Mouse (Mus musculus): ENCODE data around the gene Tmem221. TPM values are rescaled to one million over a fixed set of nuclear protein-coding genes. Genes with fewer than 3 reads are reported as not detected.
A peak's percentile ranks its signal among the peaks of the same experiment; 100 is the strongest.

Gene Tmem221
- polyA plus RNA-seq, 1 experiment, result 18.5 TPM

- WGBS, result 48% methylated on average over 6 of the region's 6 CpGs
- no peak overlapping the region for H3K4me3 ChIP-seq (replicated peaks; ENCODE audit: extremely low read depth, low read depth, low read length)
- TF ChIP-seq POLR2A (IDR thresholded peaks at IDR 0.05; ENCODE audit: borderline replicate concordance, extremely low read depth, low read depth, low read length) (no peak), CTCF (IDR thresholded peaks at IDR 0.05; ENCODE audit: insufficient read depth, low read length) (no peak)
- no peak for DNase-seq
- peaks cover 9% of the 10 kb centered on the region for H3K4me1 ChIP-seq (ENCODE audit: control insufficient read depth, insufficient read depth, low read length)
Measured at GRCm38 (mm10) chr8:71568941-71569340, 10.3 kb upstream of the Tmem221 start.

DNA sequence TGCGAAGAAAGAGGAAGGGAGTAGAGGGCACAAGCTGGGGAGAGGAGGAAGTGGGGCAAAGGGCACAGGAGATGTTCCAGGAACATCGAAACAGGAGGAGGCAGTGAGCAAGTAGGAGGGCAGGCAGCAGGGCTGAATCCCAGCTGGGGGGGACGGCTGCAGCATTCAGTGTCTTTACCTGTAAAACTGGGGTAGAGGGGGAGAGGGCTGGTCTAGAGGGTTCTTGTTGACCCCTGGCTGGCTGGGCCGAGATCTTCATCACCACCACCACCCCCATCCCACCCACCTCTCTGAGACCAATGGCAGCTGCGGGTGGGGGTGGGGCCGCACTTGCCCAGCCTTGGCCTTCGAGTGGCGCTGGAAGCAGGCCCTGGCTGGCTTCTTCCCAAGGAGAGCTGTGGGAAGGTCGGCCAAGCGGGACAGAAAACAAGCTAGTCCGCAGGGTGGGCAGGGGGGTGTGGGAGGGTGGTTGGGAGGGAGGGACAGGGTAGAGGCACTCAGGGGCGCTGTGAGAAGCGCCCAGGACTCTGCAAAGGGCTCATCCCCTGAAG is 9.8 kb upstream of the Tmem221 start, which contains the start of gene Slc27a1:
Gene Slc27a1 (plus strand): TSS at position 496 of the 551 bp plus-strand sequence.
- peak; percentile 75 for DNase-seq
- 30% methylated on average over 13 of the region's 13 CpGs for WGBS
- TF ChIP-seq CTCF (IDR thresholded peaks at IDR 0.05; ENCODE audit: insufficient read depth, low read length), result no peak
- TF ChIP-seq POLR2A (IDR thresholded peaks at IDR 0.05; ENCODE audit: borderline replicate concordance, extremely low read depth, low read depth, low read length), result no peak
- Histone ChIP-seq H3K4me3 (replicated peaks; ENCODE audit: extremely low read depth, low read depth, low read length) (peak within 1 kb of the TSS; percentile 89), H3K4me1 (ENCODE audit: control insufficient read depth, insufficient read depth, low read length) (peaks cover 9% of the 10 kb centered on the region)

- 73% methylated on average over 7 of the region's 7 CpGs for WGBS
Measured at GRCm38 (mm10) chr8:71567587-71567986, 8.9 kb upstream of the Tmem221 start.

GRCm38 (mm10) chr8:71566501-71566900 is 7.8 kb upstream of the Tmem221 start, which contains the start of gene Nxnl1:
Gene Nxnl1, minus strand, starts transcription at chr8:71566601.
- Histone ChIP-seq H3K4me1 (ENCODE audit: control insufficient read depth, insufficient read depth, low read length) (peaks cover 11% of the 10 kb centered on the region), H3K4me3 (replicated peaks; ENCODE audit: extremely low read depth, low read depth, low read length) (no peak within 1 kb of the TSS)
- WGBS, result 80% methylated on average over 3 of the region's 3 CpGs
- no peak for DNase-seq
- TF ChIP-seq CTCF (IDR thresholded peaks at IDR 0.05; ENCODE audit: insufficient read depth, low read length) (no peak), POLR2A (IDR thresholded peaks at IDR 0.05; ENCODE audit: borderline replicate concordance, extremely low read depth, low read depth, low read length) (no peak)

More at GRCm38 (mm10) chr8:71567587-71567986, 8.9 kb upstream of the Tmem221 start:
- no peak for TF ChIP-seq CTCF (IDR thresholded peaks at IDR 0.05; ENCODE audit: insufficient read depth, low read length)
- no peak for DNase-seq
- Histone ChIP-seq H3K4me3 (replicated peaks; ENCODE audit: extremely low read depth, low read depth, low read length) (no peak overlapping the region), H3K4me1 (ENCODE audit: control insufficient read depth, insufficient read depth, low read length) (peaks cover 10% of the 10 kb centered on the region)

- no peak overlapping the region for H3K4me3 ChIP-seq (replicated peaks; ENCODE audit: extremely low read depth, low read depth, low read length)
- no peak for TF ChIP-seq CTCF (IDR thresholded peaks at IDR 0.05; ENCODE audit: insufficient read depth, low read length)
- no peak for TF ChIP-seq POLR2A (IDR thresholded peaks at IDR 0.05; ENCODE audit: borderline replicate concordance, extremely low read depth, low read depth, low read length)
- DNase-seq, result no peak
- WGBS, result 88% methylated on average over 4 of the region's 4 CpGs
- peaks cover 8% of the 10 kb centered on the region; the same call in 1 of the 2 replicates for H3K4me1 ChIP-seq (ENCODE audit: control insufficient read depth, insufficient read depth, low read length)
Measured at GRCm38 (mm10) chr8:71563992-71564391, 5.3 kb upstream of the Tmem221 start.

DNA sequence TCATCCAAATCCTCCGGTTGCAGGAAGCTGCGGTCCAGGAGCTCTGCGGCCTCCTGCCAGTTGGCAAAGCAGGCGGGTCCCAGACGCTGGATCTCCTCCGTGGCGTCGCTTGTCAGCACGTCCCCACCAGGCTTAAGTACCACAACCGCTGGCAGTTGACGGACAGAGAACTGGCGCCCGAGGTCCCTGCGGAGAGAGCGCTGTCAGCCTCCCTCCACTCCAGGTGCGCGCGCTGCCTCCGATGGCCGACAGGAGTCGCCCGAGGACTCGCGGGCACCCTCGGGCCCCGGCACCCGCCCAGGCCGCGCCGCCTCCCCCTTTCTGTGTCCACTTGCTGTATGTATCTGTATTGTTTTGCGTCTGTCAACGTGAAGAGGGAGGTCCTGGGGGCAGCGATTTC is 4.1 kb upstream of the Tmem221 start:
- under 1% methylated on average over 33 of the region's 33 CpGs for WGBS
- DNase-seq, result peak; percentile 84
- peaks cover 6% of the 10 kb centered on the region; the same call in 1 of the 2 replicates for H3K4me1 ChIP-seq (ENCODE audit: control insufficient read depth, insufficient read depth, low read length)
- TF ChIP-seq CTCF (IDR thresholded peaks at IDR 0.05; ENCODE audit: insufficient read depth, low read length) (peak; percentile 39; the same call in 1 of the 2 replicates), POLR2A (IDR thresholded peaks at IDR 0.05; ENCODE audit: borderline replicate concordance, extremely low read depth, low read depth, low read length) (no peak)
- H3K4me3 ChIP-seq (replicated peaks; ENCODE audit: extremely low read depth, low read depth, low read length), result no peak overlapping the region

DNA sequence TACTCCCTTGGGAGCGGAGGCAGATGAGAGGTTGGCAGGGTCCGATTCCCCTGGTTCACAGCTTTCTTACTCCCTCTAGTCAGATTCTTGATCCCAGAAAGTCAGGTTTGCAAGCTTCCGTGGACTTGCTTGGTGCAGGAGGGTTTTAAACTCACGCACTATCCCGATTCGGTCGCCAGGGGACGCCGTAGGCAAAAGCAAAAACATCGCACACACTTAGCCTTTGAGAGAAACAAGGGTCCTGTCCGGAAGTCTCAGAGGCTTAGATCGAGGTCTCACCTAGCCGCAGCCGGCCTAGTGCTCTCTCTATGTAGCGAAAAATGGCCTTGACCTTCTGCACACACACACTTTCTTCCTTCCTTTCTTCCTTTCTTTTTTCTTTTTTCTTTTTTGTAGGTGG is 2.7 kb upstream of the Tmem221 start:
- 6% methylated on average over 15 of the region's 15 CpGs for WGBS
- Histone ChIP-seq H3K4me3 (replicated peaks; ENCODE audit: extremely low read depth, low read depth, low read length) (no peak overlapping the region), H3K4me1 (ENCODE audit: control insufficient read depth, insufficient read depth, low read length) (peaks cover 6% of the 10 kb centered on the region; the same call in 1 of the 2 replicates)
- TF ChIP-seq POLR2A (IDR thresholded peaks at IDR 0.05; ENCODE audit: borderline replicate concordance, extremely low read depth, low read depth, low read length) (no peak), CTCF (IDR thresholded peaks at IDR 0.05; ENCODE audit: insufficient read depth, low read length) (peak; percentile 99)
- DNase-seq, result peak; percentile 67

- TF ChIP-seq POLR2A (IDR thresholded peaks at IDR 0.05; ENCODE audit: borderline replicate concordance, extremely low read depth, low read depth, low read length), result no peak
- no peak for TF ChIP-seq CTCF (IDR thresholded peaks at IDR 0.05; ENCODE audit: insufficient read depth, low read length)
- WGBS, result 86% methylated on average over 5 of the region's 5 CpGs
- H3K4me1 ChIP-seq (ENCODE audit: control insufficient read depth, insufficient read depth, low read length), result peaks cover 6% of the 10 kb centered on the region; the same call in 1 of the 2 replicates
- H3K4me3 ChIP-seq (replicated peaks; ENCODE audit: extremely low read depth, low read depth, low read length), result no peak overlapping the region
- no peak for DNase-seq
Measured at GRCm38 (mm10) chr8:71560765-71561164, 2.1 kb upstream of the Tmem221 start.

DNA sequence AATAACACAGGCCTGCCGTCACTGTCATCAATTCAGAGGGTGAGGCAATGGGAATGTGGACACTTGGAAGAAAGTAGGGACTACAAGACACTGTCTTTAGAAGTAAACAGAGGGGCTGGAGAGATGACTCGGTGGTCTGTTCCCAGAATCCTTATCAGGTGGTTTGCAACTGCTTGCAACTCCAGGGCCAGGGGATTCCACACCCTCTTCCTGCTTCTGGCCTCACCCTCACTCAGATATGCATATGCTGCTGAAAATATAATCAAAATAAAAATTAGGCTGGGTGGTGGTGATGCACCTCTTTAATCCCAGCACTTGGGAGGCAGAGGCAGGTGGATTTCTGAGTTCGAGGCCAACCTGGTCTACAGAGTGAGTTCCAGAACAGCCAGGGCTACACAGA is 1.4 kb upstream of the Tmem221 start:
- Histone ChIP-seq H3K4me1 (ENCODE audit: control insufficient read depth, insufficient read depth, low read length) (peaks cover 6% of the 10 kb centered on the region; the same call in 1 of the 2 replicates), H3K4me3 (replicated peaks; ENCODE audit: extremely low read depth, low read depth, low read length) (no peak overlapping the region)
- no peak for TF ChIP-seq CTCF (IDR thresholded peaks at IDR 0.05; ENCODE audit: insufficient read depth, low read length)
- TF ChIP-seq POLR2A (IDR thresholded peaks at IDR 0.05; ENCODE audit: borderline replicate concordance, extremely low read depth, low read depth, low read length), result no peak
- 67% methylated on average over 3 of the region's 3 CpGs for WGBS
- DNase-seq, result no peak

Measured in lung, adult 2 months (tissue).